ENCODE assay signal across 24 mouse cellular contexts in the genomic region with DNA sequence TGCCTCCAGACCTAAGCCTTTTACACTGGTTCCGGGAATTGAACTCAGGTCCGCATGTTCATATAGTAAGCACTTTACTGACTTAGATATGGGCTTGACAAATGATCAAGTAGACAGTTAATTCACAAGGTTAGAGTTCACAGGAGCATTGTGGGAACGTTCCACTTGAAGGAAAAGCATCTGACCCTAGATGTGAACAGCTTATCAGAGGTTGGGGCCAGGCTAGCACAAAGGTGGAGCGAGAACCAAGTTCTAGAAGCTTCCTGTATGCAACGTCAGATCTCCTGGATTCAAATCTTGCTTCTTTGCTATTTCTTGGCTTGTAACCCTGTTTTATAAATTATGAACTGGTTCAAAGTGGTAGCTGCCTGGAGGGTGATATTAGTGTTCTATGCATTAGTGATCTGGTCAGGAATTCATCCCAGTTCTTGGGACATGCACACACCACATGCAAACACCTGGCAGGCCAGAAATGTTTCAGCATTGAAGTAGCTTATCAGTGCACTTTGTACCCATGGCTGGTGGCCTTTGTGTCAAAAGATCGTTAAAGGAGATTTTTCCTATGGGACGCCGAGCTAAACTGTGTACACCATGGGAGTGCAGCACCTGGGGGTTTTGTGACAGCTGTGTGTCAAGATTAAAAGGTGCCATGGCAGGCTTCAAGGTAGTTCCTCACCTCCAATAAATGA. TPM values are rescaled to one million over a fixed set of nuclear protein-coding genes. Genes with fewer than 3 reads are reported as not detected.
DNase-seq lines count a peak whose midpoint lies in the region; ATAC-seq lines count a peak whose summit lies in the region.
"Had no signal": no experiment of that assay in that cellular context is flagged by ENCODE, and none has a peak within 500 bp of the region (broad histone marks: within the 10 kb centered on the region; RNA-seq: fewer than 3 reads in every experiment).

No protein-coding gene starts in this region.

- H3K4me3 ChIP-seq in intestine, embryonic 15.5 days (replicated peaks), result no peak overlapping the region
- no peak overlapping the region for H3K4me3 ChIP-seq in liver, embryonic 11.5 days (ENCODE audit: low read depth, low read length)
- H3K4me3 ChIP-seq in liver, embryonic 16.5 days (ENCODE audit: low read depth, low read length), result no peak overlapping the region
- no peak overlapping the region for H3K4me3 ChIP-seq in stomach, embryonic 15.5 days (replicated peaks)
- H3K4me3 ChIP-seq: embryonic facial prominence, embryonic 15.5 days; erythroblast, embryonic 14.5 days; forebrain, embryonic 10.5 days; gastrocnemius, adult 2 months; heart, embryonic 10.5 days; hindbrain, embryonic 12.5 days had no signal

- 69% methylated on average over 8 of the region's 8 CpGs for WGBS in intestine, embryonic 15.5 days
- 73% methylated on average over 8 of the region's 8 CpGs for WGBS in liver, embryonic 11.5 days
- 61% methylated on average over 8 of the region's 8 CpGs for WGBS in liver, embryonic 16.5 days (ENCODE audit: insufficient replicate concordance)
- WGBS in stomach, embryonic 15.5 days, result 68% methylated on average over 8 of the region's 8 CpGs

- DNase-seq in liver, embryonic 11.5 days (ENCODE audit: low spot score), result no peak
- DNase-seq in urinary bladder, postnatal 36 days (ENCODE audit: low spot score in 2 of 2), result no peak
- DNase-seq in testis, postnatal 14 days (ENCODE audit: low spot score), result no peak
- DNase-seq in gastrocnemius, postnatal 14 days, result no peak
- DNase-seq in lung, postnatal 4 days, result no peak
- DNase-seq: adrenal gland, postnatal 25 days; cerebellum, adult 2 months; cerebellum, postnatal 14 days; embryo, embryonic 11 days; gastrocnemius, adult 2 months; gastrocnemius, postnatal 36 days; heart, adult 11 months; heart, postnatal 10 days; heart, postnatal 4 days had no signal

- intact Hi-C loops in gastrocnemius, postnatal 14 days (cut with DNase I; ENCODE audit: low total_unique reads), result no loop called here

- ATAC-seq in intestine, embryonic 15.5 days, result peak; percentile 91
- ATAC-seq in liver, embryonic 11.5 days (replicated peaks; ENCODE audit: low FRiP score), result 0 out of 2 replicates have a peak, but pooled peaks have one; percentile 24
- peak; percentile 80 for ATAC-seq in liver, embryonic 16.5 days (ENCODE audit: low read depth)
- peak; percentile 74 for ATAC-seq in stomach, embryonic 15.5 days (ENCODE audit: insufficient read depth, low FRiP score, low read depth)

- H3K9me3 ChIP-seq in intestine, embryonic 15.5 days, result no peaks in the 10 kb centered on the region
- H3K9me3 ChIP-seq in liver, embryonic 11.5 days (ENCODE audit: control insufficient read depth, low read length), result no peaks in the 10 kb centered on the region
- no peaks in the 10 kb centered on the region for H3K9me3 ChIP-seq in liver, embryonic 16.5 days (replicated peaks; ENCODE audit: control insufficient read depth, low read length)
- no peaks in the 10 kb centered on the region for H3K9me3 ChIP-seq in stomach, embryonic 15.5 days
- H3K9me3 ChIP-seq: embryonic facial prominence, embryonic 15.5 days; forebrain, embryonic 10.5 days; heart, embryonic 10.5 days; hindbrain, embryonic 12.5 days had no signal

- no peaks in the 10 kb centered on the region for H3K27me3 ChIP-seq in intestine, embryonic 15.5 days (replicated peaks)
- 0 out of 2 replicates have a peak, but pooled peaks cover 3% of the 10 kb centered on the region for H3K27me3 ChIP-seq in liver, embryonic 11.5 days (replicated peaks; ENCODE audit: control insufficient read depth, insufficient read depth, low read length)
- H3K27me3 ChIP-seq in liver, embryonic 16.5 days (ENCODE audit: control insufficient read depth, insufficient read depth, low read depth, low read length), result no peaks in the 10 kb centered on the region
- H3K27me3 ChIP-seq in stomach, embryonic 15.5 days (replicated peaks), result no peaks in the 10 kb centered on the region
- H3K27me3 ChIP-seq: embryonic facial prominence, embryonic 15.5 days; hindbrain, embryonic 12.5 days had no signal

- H3K4me2 ChIP-seq in intestine, embryonic 15.5 days (replicated peaks), result no peak overlapping the region
- no peak overlapping the region for H3K4me2 ChIP-seq in liver, embryonic 11.5 days
- no peak overlapping the region for H3K4me2 ChIP-seq in liver, embryonic 16.5 days (ENCODE audit: low read depth, low read length)
- no peak overlapping the region for H3K4me2 ChIP-seq in stomach, embryonic 15.5 days
- H3K4me2 ChIP-seq: embryonic facial prominence, embryonic 15.5 days; hindbrain, embryonic 12.5 days had no signal

- H3K36me3 ChIP-seq in intestine, embryonic 15.5 days, result no peaks in the 10 kb centered on the region
- H3K36me3 ChIP-seq in liver, embryonic 11.5 days (ENCODE audit: control insufficient read depth, insufficient read depth, low read length), result no peaks in the 10 kb centered on the region
- H3K36me3 ChIP-seq in liver, embryonic 16.5 days (ENCODE audit: control insufficient read depth, insufficient read depth), result no peaks in the 10 kb centered on the region
- no peaks in the 10 kb centered on the region for H3K36me3 ChIP-seq in stomach, embryonic 15.5 days
- H3K36me3 ChIP-seq: embryonic facial prominence, embryonic 15.5 days; forebrain, embryonic 10.5 days; heart, embryonic 10.5 days; hindbrain, embryonic 12.5 days had no signal

- H3K4me1 ChIP-seq in intestine, embryonic 15.5 days (replicated peaks), result peaks cover 10% of the 10 kb centered on the region
- no peaks in the 10 kb centered on the region for H3K4me1 ChIP-seq in liver, embryonic 11.5 days (replicated peaks; ENCODE audit: control insufficient read depth, insufficient read depth, low read length)
- H3K4me1 ChIP-seq in liver, embryonic 16.5 days (ENCODE audit: control insufficient read depth, low read depth, low read length), result peaks cover 4% of the 10 kb centered on the region; the same call in 1 of the 2 replicates
- peaks cover 13% of the 10 kb centered on the region for H3K4me1 ChIP-seq in stomach, embryonic 15.5 days

- no peak overlapping the region for H3K27ac ChIP-seq in intestine, embryonic 15.5 days
- H3K27ac ChIP-seq in liver, embryonic 11.5 days (ENCODE audit: low read depth, low read length), result no peak overlapping the region
- H3K27ac ChIP-seq in liver, embryonic 16.5 days (ENCODE audit: low read length), result no peak overlapping the region
- peak overlapping the region; percentile 36; the same call in 1 of the 2 replicates for H3K27ac ChIP-seq in stomach, embryonic 15.5 days
- H3K27ac ChIP-seq: embryonic facial prominence, embryonic 15.5 days; forebrain, embryonic 10.5 days; gastrocnemius, adult 2 months; heart, embryonic 10.5 days; hindbrain, embryonic 12.5 days had no signal

- H3K9ac ChIP-seq in intestine, embryonic 15.5 days, result no peak overlapping the region
- no peak overlapping the region for H3K9ac ChIP-seq in liver, embryonic 11.5 days (ENCODE audit: low read depth, low read length)
- no peak overlapping the region for H3K9ac ChIP-seq in liver, embryonic 16.5 days (ENCODE audit: low read depth, low read length)
- H3K9ac ChIP-seq in stomach, embryonic 15.5 days, result no peak overlapping the region
- H3K9ac ChIP-seq: embryonic facial prominence, embryonic 15.5 days; hindbrain, embryonic 12.5 days had no signal

RNA-seq across cellular contexts. Expression of gene Ero1lb, which starts 21.6 kb away (rescaled TPM):
- 8.4 and 13.4 TPM in 2 replicates for polyA plus RNA-seq in intestine, embryonic 15.5 days (2015; fragmentation: Nextera tagmentation; extraction: Ambion mirVana)
- polyA plus RNA-seq in liver, embryonic 11.5 days (2014; fragmentation: Nextera tagmentation; extraction: Ambion mirVana), result 3.4 and 3.6 TPM in 2 replicates
- polyA plus RNA-seq in liver, embryonic 16.5 days (2015; fragmentation: Nextera tagmentation; extraction: Ambion mirVana), result 2.9 and 3.7 TPM in 2 replicates
- 17.9 and 24.6 TPM in 2 replicates for polyA plus RNA-seq in stomach, embryonic 15.5 days (2015; fragmentation: Nextera tagmentation; extraction: Ambion mirVana)
- total RNA-seq in gastrocnemius, postnatal 14 days (2021), result 1 to 10 TPM in 1 of 2 experiments, under 1 TPM in 1; 0.66 to 1.2 TPM
- polyA plus RNA-seq: erythroblast, embryonic 14.5 days had no signal

RNA-seq across cellular contexts. Expression of gene Edaradd, which starts 23.8 kb away (rescaled TPM):
- polyA plus RNA-seq in intestine, embryonic 15.5 days (2015; fragmentation: Nextera tagmentation; extraction: Ambion mirVana), result 1.5 and 2.8 TPM in 2 replicates
- polyA plus RNA-seq in liver, embryonic 11.5 days (2014; fragmentation: Nextera tagmentation; extraction: Ambion mirVana), result 0.34 and 0.42 TPM in 2 replicates
- 0.21 and 0.24 TPM in 2 replicates for polyA plus RNA-seq in liver, embryonic 16.5 days (2015; fragmentation: Nextera tagmentation; extraction: Ambion mirVana)
- polyA plus RNA-seq in stomach, embryonic 15.5 days (2015; fragmentation: Nextera tagmentation; extraction: Ambion mirVana), result 5.7 and 6.1 TPM in 2 replicates
- under 1 TPM in 1 of 2 experiments, not detected in 1; 0.04 TPM for total RNA-seq in gastrocnemius, postnatal 14 days (2021)
- total RNA-seq: gastrocnemius, adult 2 months; MEL had no signal
- polyA plus RNA-seq: C2C12; cerebellum, adult 2 months; erythroblast, embryonic 14.5 days had no signal

Comparison
In these comparisons a context has a peak if more than half of its experiments do, and no peak if none do; other contexts are left out.
1. ATAC-seq: peak in every context shown above with its lines; median percentile 91 in intestine, embryonic 15.5 days; 80 in liver, embryonic 16.5 days; 74 in stomach, embryonic 15.5 days; 24 in liver, embryonic 11.5 days.